8 mouse cellular contexts compared by ENCODE assay signal in genomic region chr5:25099367-25100156, GRCm38 (mm10). TPM values are rescaled to one million over a fixed set of nuclear protein-coding genes. Genes with fewer than 3 reads are reported as not detected.
DNase-seq lines count a peak whose midpoint lies in the region; ATAC-seq lines count a peak whose summit lies in the region.

No protein-coding gene starts in this region.

- DNase-seq in adrenal gland, adult 2 months, result peak; percentile 86
- DNase-seq in cerebellum, postnatal 25 days, result peak; percentile 61 to 68
- DNase-seq in gastrocnemius, adult 8-10 months (ENCODE audit: low spot score in 2 of 2), result peak; percentile 22 to 33
- peak; percentile 44 for DNase-seq in left cerebral cortex, postnatal 4 days
- DNase-seq in right cerebral cortex, postnatal 25 days, result peak; percentile 58
- no peak for DNase-seq in MN1 (ENCODE audit: low spot score)

- peak overlapping the region; percentile 100 for H3K4me2 ChIP-seq in hindbrain, embryonic 15.5 days

- WGBS in hindbrain, embryonic 15.5 days, result 1% methylated on average over 45 of the region's 45 CpGs

- H3K4me1 ChIP-seq in hindbrain, embryonic 15.5 days (replicated peaks), result peaks cover 30% of the 10 kb centered on the region

- peak; percentile 61 for ATAC-seq in hindbrain, embryonic 15.5 days (ENCODE audit: low FRiP score, low read depth)
- peak; percentile 17 for ATAC-seq in megakaryocyte progenitor cell, adult 5-6 weeks (replicated peaks; ENCODE audit: poor library complexity)

- H3K9ac ChIP-seq in hindbrain, embryonic 15.5 days, result peak overlapping the region; percentile 43

- H3K4me3 ChIP-seq in hindbrain, embryonic 15.5 days, result peak overlapping the region; percentile 60

- H3K27me3 ChIP-seq in hindbrain, embryonic 15.5 days, result peaks cover 45% of the 10 kb centered on the region

- intact Hi-C loops in left cerebral cortex, postnatal 4 days (cut with DNase I), result loop anchor here (5.0 kb wide), 1 partner anchor 87 kb away; no protein-coding TSS in a partner anchor

- H3K27ac ChIP-seq in hindbrain, embryonic 15.5 days (replicated peaks), result no peak overlapping the region

- no peaks in the 10 kb centered on the region for H3K9me3 ChIP-seq in hindbrain, embryonic 15.5 days

- no peaks in the 10 kb centered on the region for H3K36me3 ChIP-seq in hindbrain, embryonic 15.5 days

RNA-seq across cellular contexts. Expression of gene Prkag2, which starts 0.9 kb away (rescaled TPM):
- 10 to 100 TPM; 36.0 to 48.0 TPM for total RNA-seq in adrenal gland, adult 2 months (2021)
- polyA plus RNA-seq in adrenal gland, adult 2 months (2012; rRNA removed), result 10.0 and 10.6 TPM in 2 replicates
- 10 to 100 TPM in 1 of 4 experiments, 1 to 10 TPM in 3; 8.2 to 10.7 (median 9.1) TPM for total RNA-seq in gastrocnemius, adult 8-10 months (2022)
- polyA plus RNA-seq in hindbrain, embryonic 15.5 days (2015; fragmentation: Nextera tagmentation; extraction: Ambion mirVana), result 93.2 and 94.7 TPM in 2 replicates
- 100 to 1,000 TPM; 162 to 172 TPM for total RNA-seq in left cerebral cortex, postnatal 4 days (2021)
- 21.1 and 21.2 TPM in 2 replicates for total RNA-seq in megakaryocyte progenitor cell, adult 5-6 weeks (2015)
- 25.4 and 26.1 TPM in 2 replicates for total RNA-seq in megakaryocyte progenitor cell, adult 5-6 weeks (2017)
